In genomic region chr13:12257391-12258380, GRCm38 (mm10) we compare ENCODE assay signal across 8 mouse cellular contexts. TPM values are rescaled to one million over a fixed set of nuclear protein-coding genes. Genes with fewer than 3 reads are reported as not detected.
DNase-seq lines count a peak whose midpoint lies in the region; ATAC-seq and TF ChIP-seq lines count a peak whose summit lies in the region.

TSS of gene Mtr (minus strand) at chr13:12258113.

- H3K9me3 ChIP-seq in hindbrain, embryonic 13.5 days = no peaks in the 10 kb centered on the region

- H3K4me3 ChIP-seq in hindbrain, embryonic 13.5 days = peak within 1 kb of the TSS; percentile 71

- under 1% methylated on average over 69 of the region's 69 CpGs for WGBS in hindbrain, embryonic 13.5 days

- POLR2A ChIA-PET in Patski (lab: Charles Lee) = interaction anchor here (0.6 to 2.1 kb wide), 3 partner anchors 12 to 22 kb away, joined by 3 to 4 read pairs (median 4); no protein-coding TSS in a partner anchor

- peak within 1 kb of the TSS; percentile 84 for H3K27ac ChIP-seq in hindbrain, embryonic 13.5 days

- peaks cover 20% of the 10 kb centered on the region for H3K4me1 ChIP-seq in hindbrain, embryonic 13.5 days (replicated peaks)

- no peaks in the 10 kb centered on the region for H3K27me3 ChIP-seq in Patski
- no peaks in the 10 kb centered on the region for H3K27me3 ChIP-seq in hindbrain, embryonic 13.5 days

- ATAC-seq in Patski = peak; percentile 100
- peak; percentile 100 for ATAC-seq in hindbrain, embryonic 13.5 days (ENCODE audit: low FRiP score)

- peak; percentile 76 for DNase-seq in Patski (ENCODE audit: low read depth, low spot score)
- DNase-seq in cerebellum, postnatal 14 days = peak; percentile 97
- peak; percentile 93 to 94 for DNase-seq in frontal cortex, postnatal 14 days (ENCODE audit: low spot score in 2 of 2)
- peak; percentile 81 to 82 for DNase-seq in layer of hippocampus, postnatal 25 days (ENCODE audit: extremely low spot score in 1 of 2, low spot score in 1 of 2)
- DNase-seq in lung, postnatal 25 days (ENCODE audit: low spot score) = peak; percentile 97
- peak; percentile 98 for DNase-seq in retina, embryonic 14.5 days (ENCODE audit: low spot score)
- peak; percentile 96 for DNase-seq in thymus, postnatal 4 days

- CTCF ChIA-PET in Patski (lab: Charles Lee) = interaction anchor here (0.6 to 1.9 kb wide), 5 partner anchors 9 to 48 kb away, joined by 3 to 14 read pairs (median 4); no protein-coding TSS in a partner anchor

- peak within 1 kb of the TSS; percentile 73 for H3K4me2 ChIP-seq in hindbrain, embryonic 13.5 days

- no peak for TF ChIP-seq CTCF in Patski (IDR thresholded peaks at IDR 0.05)

- in situ Hi-C loops in Patski (cut with MboI; ENCODE audit: low pct_unique_long_range_greater_than_20kb) = no loop called here

- peak within 1 kb of the TSS; percentile 78 for H3K9ac ChIP-seq in hindbrain, embryonic 13.5 days

- no peaks in the 10 kb centered on the region for H3K36me3 ChIP-seq in hindbrain, embryonic 13.5 days

RNA-seq across cellular contexts. Expression of gene Mtr, which starts in this region (rescaled TPM):
- polyA plus RNA-seq in Patski (2021) = 27.2 TPM
- polyA plus RNA-seq in hindbrain, embryonic 13.5 days (2015; fragmentation: Nextera tagmentation; extraction: Ambion mirVana) = 5.0 and 5.5 TPM in 2 replicates
- 10 to 100 TPM; 16.7 to 17.3 TPM for total RNA-seq in layer of hippocampus, postnatal 25 days (2021)

Comparison
In these comparisons a context has a peak if more than half of its experiments do, and no peak if none do; other contexts are left out.
1. Peak in every context shown above with its lines: DNase-seq, ATAC-seq, H3K4me3 ChIP-seq and H3K27ac ChIP-seq.